Mouse (Mus musculus): Measurements from ENCODE around the gene Atp8b5. TPM values are rescaled to one million over a fixed set of nuclear protein-coding genes. Genes with fewer than 3 reads are reported as not detected.

The Atp8b5 gene
- polyA plus RNA-seq (2012; rRNA removed) = 0.55 and 0.77 TPM in 2 replicates

- no peak for TF ChIP-seq POLR2A (IDR thresholded peaks at IDR 0.05; ENCODE audit: extremely low read depth, insufficient read depth, low read length)
- peak; percentile 75 for TF ChIP-seq CTCF (IDR thresholded peaks at IDR 0.05; ENCODE audit: extremely low read depth, insufficient read depth, low read length)
- Histone ChIP-seq H3K4me3 (ENCODE audit: insufficient read depth, low read length) (peak within 1 kb of the TSS; percentile 16), H3K27ac (ENCODE audit: insufficient read depth, low read length) (no peak within 1 kb of the TSS), H3K4me1 (ENCODE audit: control insufficient read depth, insufficient read depth, low read length) (no peaks in the 10 kb centered on the region)
Measured at GRCm38 (mm10) chr4:43266623-43267322, at the start of gene Atp8b5. Gene Atp8b5, plus strand, starts transcription at chr4:43267159.

GRCm38 (mm10) chr4:43217997-43218396 lies 49.0 kb upstream of the Atp8b5 start:
- Histone ChIP-seq H3K27ac (ENCODE audit: insufficient read depth, low read length) (no peak overlapping the region), H3K4me3 (ENCODE audit: insufficient read depth, low read length) (no peak overlapping the region), H3K4me1 (ENCODE audit: control insufficient read depth, insufficient read depth, low read length) (peaks cover 2% of the 10 kb centered on the region; the same call in 1 of the 2 replicates)
- TF ChIP-seq CTCF (IDR thresholded peaks at IDR 0.05; ENCODE audit: extremely low read depth, insufficient read depth, low read length) (no peak), POLR2A (IDR thresholded peaks at IDR 0.05; ENCODE audit: extremely low read depth, insufficient read depth, low read length) (no peak)

GRCm38 (mm10) chr4:43231821-43232220 lies 35.1 kb upstream of the Atp8b5 start:
- TF ChIP-seq POLR2A (IDR thresholded peaks at IDR 0.05; ENCODE audit: extremely low read depth, insufficient read depth, low read length) (no peak), CTCF (IDR thresholded peaks at IDR 0.05; ENCODE audit: extremely low read depth, insufficient read depth, low read length) (no peak)
- no peak overlapping the region for H3K27ac ChIP-seq (ENCODE audit: insufficient read depth, low read length)
- no peaks in the 10 kb centered on the region for H3K4me1 ChIP-seq (ENCODE audit: control insufficient read depth, insufficient read depth, low read length)
- H3K4me3 ChIP-seq (ENCODE audit: insufficient read depth, low read length) = no peak overlapping the region

GRCm38 (mm10) chr4:43232985-43233384 lies 34.0 kb upstream of the Atp8b5 start:
- no peak overlapping the region for H3K27ac ChIP-seq (ENCODE audit: insufficient read depth, low read length)

GRCm38 (mm10) chr4:43233489-43233888 lies 33.5 kb upstream of the Atp8b5 start:
- H3K4me1 ChIP-seq (ENCODE audit: control insufficient read depth, insufficient read depth, low read length) = no peaks in the 10 kb centered on the region
- no peak overlapping the region for H3K4me3 ChIP-seq (ENCODE audit: insufficient read depth, low read length)
- TF ChIP-seq CTCF (IDR thresholded peaks at IDR 0.05; ENCODE audit: extremely low read depth, insufficient read depth, low read length) = no peak
- no peak for TF ChIP-seq POLR2A (IDR thresholded peaks at IDR 0.05; ENCODE audit: extremely low read depth, insufficient read depth, low read length)
- H3K27ac ChIP-seq (ENCODE audit: insufficient read depth, low read length) = no peak overlapping the region

More at GRCm38 (mm10) chr4:43232985-43233384, 34.0 kb upstream of the Atp8b5 start:
- no peaks in the 10 kb centered on the region for H3K4me1 ChIP-seq (ENCODE audit: control insufficient read depth, insufficient read depth, low read length)
- no peak overlapping the region for H3K4me3 ChIP-seq (ENCODE audit: insufficient read depth, low read length)
- TF ChIP-seq CTCF (IDR thresholded peaks at IDR 0.05; ENCODE audit: extremely low read depth, insufficient read depth, low read length) (no peak), POLR2A (IDR thresholded peaks at IDR 0.05; ENCODE audit: extremely low read depth, insufficient read depth, low read length) (no peak)

- TF ChIP-seq CTCF (IDR thresholded peaks at IDR 0.05; ENCODE audit: extremely low read depth, insufficient read depth, low read length) = no peak
- no peak for TF ChIP-seq POLR2A (IDR thresholded peaks at IDR 0.05; ENCODE audit: extremely low read depth, insufficient read depth, low read length)
- no peaks in the 10 kb centered on the region for H3K4me1 ChIP-seq (ENCODE audit: control insufficient read depth, insufficient read depth, low read length)
- H3K27ac ChIP-seq (ENCODE audit: insufficient read depth, low read length) = no peak overlapping the region
- H3K4me3 ChIP-seq (ENCODE audit: insufficient read depth, low read length) = no peak overlapping the region
Measured at GRCm38 (mm10) chr4:43236898-43237297, 30.1 kb upstream of the Atp8b5 start.

- TF ChIP-seq POLR2A (IDR thresholded peaks at IDR 0.05; ENCODE audit: extremely low read depth, insufficient read depth, low read length) = no peak
- no peak for TF ChIP-seq CTCF (IDR thresholded peaks at IDR 0.05; ENCODE audit: extremely low read depth, insufficient read depth, low read length)
- H3K4me3 ChIP-seq (ENCODE audit: insufficient read depth, low read length) = no peak overlapping the region
- no peaks in the 10 kb centered on the region for H3K4me1 ChIP-seq (ENCODE audit: control insufficient read depth, insufficient read depth, low read length)
- H3K27ac ChIP-seq (ENCODE audit: insufficient read depth, low read length) = no peak overlapping the region
Measured at GRCm38 (mm10) chr4:43240716-43241115, 26.2 kb upstream of the Atp8b5 start.

- Histone ChIP-seq H3K4me1 (ENCODE audit: control insufficient read depth, insufficient read depth, low read length) (0 out of 2 replicates have a peak, but pooled peaks cover 2% of the 10 kb centered on the region), H3K27ac (ENCODE audit: insufficient read depth, low read length) (no peak overlapping the region), H3K4me3 (ENCODE audit: insufficient read depth, low read length) (no peak overlapping the region)
- TF ChIP-seq CTCF (IDR thresholded peaks at IDR 0.05; ENCODE audit: extremely low read depth, insufficient read depth, low read length) (peak; percentile 59), POLR2A (IDR thresholded peaks at IDR 0.05; ENCODE audit: extremely low read depth, insufficient read depth, low read length) (no peak)
Measured at GRCm38 (mm10) chr4:43244022-43244421, 22.9 kb upstream of the Atp8b5 start.

- Histone ChIP-seq H3K27ac (ENCODE audit: insufficient read depth, low read length) (no peak overlapping the region), H3K4me1 (ENCODE audit: control insufficient read depth, insufficient read depth, low read length) (0 out of 2 replicates have a peak, but pooled peaks cover 2% of the 10 kb centered on the region), H3K4me3 (ENCODE audit: insufficient read depth, low read length) (no peak overlapping the region)
- TF ChIP-seq CTCF (IDR thresholded peaks at IDR 0.05; ENCODE audit: extremely low read depth, insufficient read depth, low read length) (no peak), POLR2A (IDR thresholded peaks at IDR 0.05; ENCODE audit: extremely low read depth, insufficient read depth, low read length) (no peak)
Measured at GRCm38 (mm10) chr4:43245776-43246175, 21.2 kb upstream of the Atp8b5 start.

GRCm38 (mm10) chr4:43248026-43248425 lies 18.9 kb upstream of the Atp8b5 start:
- Histone ChIP-seq H3K4me1 (ENCODE audit: control insufficient read depth, insufficient read depth, low read length) (0 out of 2 replicates have a peak, but pooled peaks cover 2% of the 10 kb centered on the region), H3K4me3 (ENCODE audit: insufficient read depth, low read length) (no peak overlapping the region), H3K27ac (ENCODE audit: insufficient read depth, low read length) (no peak overlapping the region)
- no peak for TF ChIP-seq CTCF (IDR thresholded peaks at IDR 0.05; ENCODE audit: extremely low read depth, insufficient read depth, low read length)
- no peak for TF ChIP-seq POLR2A (IDR thresholded peaks at IDR 0.05; ENCODE audit: extremely low read depth, insufficient read depth, low read length)

Data from cortical plate, adult 2 months (tissue).